Comparison of ENCODE assay signal across 8 mouse cellular contexts in genomic region chr8:128356796-128357539, GRCm38 (mm10). TPM values are rescaled to one million over a fixed set of nuclear protein-coding genes. Genes with fewer than 3 reads are reported as not detected.
A peak's percentile ranks its signal among the peaks of the same experiment; 100 is the strongest.
DNase-seq lines count a peak whose midpoint lies in the region; ATAC-seq and TF ChIP-seq lines count a peak whose summit lies in the region.

No protein-coding gene starts in this region.

- H3K4me2 ChIP-seq in forebrain, embryonic 15.5 days (replicated peaks), result peak overlapping the region; percentile 96
- peak overlapping the region; percentile 73 for H3K4me2 ChIP-seq in liver, embryonic 16.5 days (ENCODE audit: low read depth, low read length)
- H3K4me2 ChIP-seq in stomach, postnatal 0 days (replicated peaks; ENCODE audit: low read depth), result peak overlapping the region; percentile 96

- H3K9ac ChIP-seq in forebrain, embryonic 15.5 days (replicated peaks), result peak overlapping the region; percentile 84
- H3K9ac ChIP-seq in liver, embryonic 16.5 days (ENCODE audit: low read depth, low read length), result no peak overlapping the region; the same call in 1 of the 2 replicates
- peak overlapping the region; percentile 45 for H3K9ac ChIP-seq in stomach, postnatal 0 days (ENCODE audit: low read length)

- WGBS in forebrain, embryonic 15.5 days, result 2% methylated on average over 45 of the region's 49 CpGs
- 2% methylated on average over 43 of the region's 49 CpGs for WGBS in liver, embryonic 16.5 days (ENCODE audit: insufficient replicate concordance)
- 4% methylated on average over 41 of the region's 49 CpGs for WGBS in stomach, postnatal 0 days

- TF ChIP-seq EP300 in stomach, postnatal 0 days (optimal IDR thresholded peaks at IDR 0.05), result no peak

- H3K4me3 ChIP-seq in E14TG2a.4 (replicated peaks; ENCODE audit: low read length), result peak overlapping the region; percentile 81
- peak overlapping the region; percentile 66 for H3K4me3 ChIP-seq in forebrain, embryonic 15.5 days
- peak overlapping the region; percentile 60 for H3K4me3 ChIP-seq in liver, embryonic 16.5 days (ENCODE audit: low read depth, low read length)
- H3K4me3 ChIP-seq in stomach, postnatal 0 days (ENCODE audit: low read depth, low read length), result peak overlapping the region; percentile 65

- DNase-seq in cerebellum, adult 18-20 months, result peak; percentile 31 to 40
- peak; percentile 86 to 90 for DNase-seq in heart, postnatal 14 days
- peak; percentile 87 to 93 for DNase-seq in kidney, postnatal 4 days
- DNase-seq in neural tube, embryonic 10.5 days (ENCODE audit: extremely low spot score, low spot score), result peak; percentile 84
- DNase-seq in stomach, postnatal 0 days (ENCODE audit: low spot score), result peak; percentile 77

- TF ChIP-seq CTCF in E14TG2a.4 (conservative IDR thresholded peaks at IDR 0.05; ENCODE audit: low read length), result no peak
- peak; percentile 64 for TF ChIP-seq CTCF in stomach, postnatal 0 days (IDR thresholded peaks at IDR 0.05; ENCODE audit: low read depth)

- H3K27me3 ChIP-seq in E14TG2a.4 (ENCODE audit: insufficient read depth, low read length), result peaks cover 60% of the 10 kb centered on the region
- no peaks in the 10 kb centered on the region for H3K27me3 ChIP-seq in forebrain, embryonic 15.5 days
- peaks cover 32% of the 10 kb centered on the region for H3K27me3 ChIP-seq in liver, embryonic 16.5 days (ENCODE audit: control insufficient read depth, insufficient read depth, low read depth, low read length)
- H3K27me3 ChIP-seq in stomach, postnatal 0 days (ENCODE audit: control insufficient read depth, insufficient read depth, low read length), result no peaks in the 10 kb centered on the region; the same call in 1 of the 2 replicates

- H3K4me1 ChIP-seq in E14TG2a.4 (replicated peaks; ENCODE audit: low read depth, low read length), result peaks cover 31% of the 10 kb centered on the region
- H3K4me1 ChIP-seq in forebrain, embryonic 15.5 days, result peaks cover 39% of the 10 kb centered on the region
- H3K4me1 ChIP-seq in liver, embryonic 16.5 days (ENCODE audit: control insufficient read depth, low read depth, low read length), result peaks cover 2% of the 10 kb centered on the region
- no peaks in the 10 kb centered on the region for H3K4me1 ChIP-seq in stomach, postnatal 0 days (replicated peaks; ENCODE audit: control insufficient read depth, insufficient read depth)

- intact Hi-C loops in heart, postnatal 14 days (cut with DNase I), result loop anchor here (2.0 to 5.0 kb wide), 7 partner anchors 90 to 1025 kb away; no protein-coding TSS in a partner anchor

- ATAC-seq in forebrain, embryonic 15.5 days (replicated peaks), result peak; percentile 72
- peak; percentile 72 for ATAC-seq in liver, embryonic 16.5 days (ENCODE audit: low read depth)
- peak; percentile 91 for ATAC-seq in stomach, postnatal 0 days (ENCODE audit: low FRiP score, low TSS enrichment)

- no peaks in the 10 kb centered on the region for H3K9me3 ChIP-seq in E14TG2a.4 (ENCODE audit: low read length)
- no peaks in the 10 kb centered on the region for H3K9me3 ChIP-seq in forebrain, embryonic 15.5 days
- H3K9me3 ChIP-seq in liver, embryonic 16.5 days (replicated peaks; ENCODE audit: control insufficient read depth, low read length), result no peaks in the 10 kb centered on the region
- no peaks in the 10 kb centered on the region for H3K9me3 ChIP-seq in stomach, postnatal 0 days (ENCODE audit: control insufficient read depth, low read length)

- H3K36me3 ChIP-seq in E14TG2a.4 (ENCODE audit: insufficient read depth, low read length), result no peaks in the 10 kb centered on the region
- H3K36me3 ChIP-seq in forebrain, embryonic 15.5 days, result no peaks in the 10 kb centered on the region
- no peaks in the 10 kb centered on the region for H3K36me3 ChIP-seq in liver, embryonic 16.5 days (ENCODE audit: control insufficient read depth, insufficient read depth)
- H3K36me3 ChIP-seq in stomach, postnatal 0 days (ENCODE audit: control insufficient read depth, insufficient read depth, low read length), result no peaks in the 10 kb centered on the region

- peak overlapping the region; percentile 95 for H3K27ac ChIP-seq in forebrain, embryonic 15.5 days (replicated peaks)
- peak overlapping the region; percentile 48 for H3K27ac ChIP-seq in liver, embryonic 16.5 days (ENCODE audit: low read length)
- peak overlapping the region; percentile 50 for H3K27ac ChIP-seq in stomach, postnatal 0 days (replicated peaks)

RNA-seq across cellular contexts. Expression of gene Nrp1, which starts 1.4 kb away (rescaled TPM):
- 132 and 134 TPM in 2 replicates for polyA plus RNA-seq in forebrain, embryonic 15.5 days (2015; fragmentation: Nextera tagmentation; extraction: Ambion mirVana)
- total RNA-seq in heart, postnatal 14 days (2021), result 100 to 1,000 TPM; 128 to 131 TPM
- polyA plus RNA-seq in liver, embryonic 16.5 days (2015; fragmentation: Nextera tagmentation; extraction: Ambion mirVana), result 10.9 and 11.7 TPM in 2 replicates
- polyA plus RNA-seq in stomach, postnatal 0 days (2015; fragmentation: Nextera tagmentation; extraction: Ambion mirVana), result 16.9 and 17.9 TPM in 2 replicates

Comparison
In these comparisons a context has a peak if more than half of its experiments do, and no peak if none do; other contexts are left out.
1. Peak in every context shown above with its lines: DNase-seq, ATAC-seq, H3K4me3 ChIP-seq and H3K27ac ChIP-seq.
2. DNase-seq: peak in every context shown above with its lines; median percentile 90 in kidney, postnatal 4 days; 88 in heart, postnatal 14 days; 84 in neural tube, embryonic 10.5 days; 77 in stomach, postnatal 0 days; 36 in cerebellum, adult 18-20 months.